Mouse (Mus musculus) kidney, adult 8-10 months (tissue): Measurements from ENCODE around the gene Bend5.
A peak's percentile ranks its signal among the peaks of the same experiment; 100 is the strongest.

Experiments
- DNase-seq, 2 experiments: peaks; one replicate each; pipeline ENCODE4 v3.0.0; 2022

Gene Bend5

DNA sequence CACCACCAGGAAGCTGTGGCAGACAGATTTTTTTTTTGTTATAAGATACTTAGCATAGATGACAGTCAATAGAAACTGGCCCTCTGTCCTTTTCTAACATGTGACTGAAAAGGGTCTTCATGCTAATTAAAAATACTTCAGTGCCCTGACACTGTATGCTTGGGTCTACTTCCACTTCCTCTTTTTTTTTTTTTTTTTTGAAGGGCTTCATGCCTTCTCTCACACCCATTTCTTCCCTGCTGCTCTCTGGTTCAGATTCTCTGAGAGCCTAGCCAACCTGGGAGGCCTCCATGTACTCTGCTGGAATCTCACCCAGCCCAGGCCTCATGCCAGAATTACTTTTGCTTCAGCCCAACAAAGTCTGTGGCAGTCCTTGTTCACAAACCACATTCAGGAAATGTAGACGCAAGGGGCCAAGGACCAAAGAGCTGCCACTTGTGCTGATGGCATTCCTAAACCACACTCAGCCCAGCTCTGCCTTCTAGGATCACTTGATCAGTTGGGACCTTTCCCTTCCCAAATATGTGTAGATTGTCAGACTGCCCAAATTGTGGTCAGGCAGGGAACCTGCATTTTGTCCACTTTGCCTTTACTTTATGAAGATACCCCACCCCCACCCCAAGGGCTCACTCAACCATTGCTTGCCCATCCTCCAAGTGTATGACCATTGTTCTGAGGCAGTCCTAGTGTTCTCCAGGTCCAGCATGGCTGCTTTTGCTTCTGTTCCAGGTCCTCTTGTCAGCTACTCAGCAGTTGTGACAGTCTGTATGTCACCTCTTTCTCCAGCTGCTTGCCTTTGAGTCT, 27.8 kb downstream of the Bend5 start:
- DNase-seq = peak; percentile 27 to 42

DNA sequence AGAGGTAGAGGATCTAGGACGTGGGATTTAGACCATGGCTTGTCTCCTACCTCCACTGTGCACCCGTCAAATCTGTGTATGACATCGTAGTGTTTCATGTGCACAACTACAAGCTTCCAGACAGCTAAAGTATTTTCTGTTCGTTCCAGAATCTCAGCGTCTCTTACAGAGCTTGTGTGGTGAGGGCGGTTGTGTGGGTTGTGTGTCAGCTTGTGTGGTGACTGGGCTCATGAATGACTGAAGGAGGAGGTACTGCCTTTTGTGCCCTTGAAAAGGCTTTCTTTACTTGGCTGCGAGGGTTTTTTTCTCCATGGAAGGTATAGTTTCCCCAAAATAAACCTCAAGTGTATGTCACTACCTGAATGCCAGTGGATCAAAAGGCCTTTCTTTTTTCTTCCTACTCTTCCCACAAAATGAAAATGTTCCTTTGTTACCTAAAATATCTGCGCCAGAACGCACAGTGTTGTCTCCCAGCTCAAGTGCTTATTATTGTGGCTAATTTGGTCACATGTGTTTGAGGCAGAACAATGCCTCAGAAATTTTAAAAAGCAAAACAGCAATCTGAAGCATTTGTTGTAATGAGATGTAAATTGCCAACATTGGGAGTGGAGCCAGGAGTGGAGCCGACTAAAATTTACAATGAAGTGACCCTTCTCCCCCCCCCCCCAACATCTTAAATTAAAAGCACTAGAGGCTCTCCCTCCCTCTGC, 29.3 kb downstream of the Bend5 start:
- no peak for DNase-seq

DNA sequence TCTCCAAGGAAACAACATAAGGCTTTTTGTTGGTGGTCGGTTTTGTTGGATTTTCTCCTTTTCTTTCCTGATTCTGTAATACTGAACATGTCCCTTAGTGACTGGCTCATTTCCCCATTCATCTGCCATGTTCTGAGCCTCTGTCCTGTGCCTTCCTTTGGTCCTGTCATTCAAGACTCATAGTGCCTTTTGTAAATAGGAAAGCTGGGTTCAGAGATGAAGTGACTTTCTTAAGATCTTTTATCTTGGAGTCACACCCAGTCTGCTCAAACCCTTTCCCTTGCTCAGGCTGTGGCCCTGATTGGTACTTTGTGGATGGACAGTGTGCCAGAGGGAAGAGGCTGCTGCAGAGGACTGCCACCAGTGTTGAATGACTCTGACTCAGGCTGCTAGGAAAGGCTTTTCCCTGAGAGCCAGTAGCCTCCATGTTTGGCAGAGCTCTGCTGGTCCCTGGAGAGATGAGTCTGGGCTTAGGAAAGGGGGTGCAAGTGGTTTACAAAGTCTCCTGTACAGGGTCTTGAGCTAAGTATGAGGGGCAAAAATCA, 29.9 kb downstream of the Bend5 start:
- no peak for DNase-seq

DNA sequence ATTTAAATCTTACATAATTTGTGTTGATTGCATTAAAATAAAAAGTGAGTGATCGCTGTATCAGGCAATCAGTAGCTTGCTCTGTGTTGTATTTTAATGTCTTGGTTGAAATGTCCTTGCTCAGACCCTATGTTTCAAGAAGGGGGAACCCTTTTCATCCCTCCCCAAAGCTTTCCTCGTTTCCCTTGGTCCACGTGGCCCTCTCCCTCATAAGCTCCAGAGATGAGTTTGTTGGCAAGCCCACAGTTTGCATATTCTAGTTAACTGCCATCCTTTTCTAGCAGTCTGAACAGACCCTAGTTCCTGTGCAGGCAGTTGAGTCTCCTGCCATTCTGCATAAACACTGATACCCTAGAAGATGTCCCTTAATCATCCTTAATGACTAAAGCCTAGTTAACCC, 33.1 kb downstream of the Bend5 start:
- no peak for DNase-seq

DNA sequence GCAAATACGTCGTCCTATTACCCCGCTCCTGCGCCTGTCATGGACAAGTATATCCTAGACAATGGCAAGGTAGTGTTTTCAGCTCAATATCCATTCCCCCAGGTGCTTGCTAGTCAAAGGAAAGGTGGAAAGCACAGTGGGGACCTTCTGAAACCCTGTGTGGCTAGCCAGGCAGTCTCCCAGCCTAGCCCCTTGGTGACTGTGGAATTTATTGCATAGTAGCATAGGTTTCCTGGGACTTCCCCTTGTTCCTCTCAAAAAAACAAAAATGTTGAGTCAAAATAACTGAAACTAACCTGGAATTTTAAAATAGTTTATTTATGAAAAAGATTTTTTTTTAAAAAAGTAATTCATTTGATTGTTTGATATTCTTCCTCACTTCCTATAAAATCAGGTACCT, 33.8 kb downstream of the Bend5 start:
- DNase-seq = no peak

DNA sequence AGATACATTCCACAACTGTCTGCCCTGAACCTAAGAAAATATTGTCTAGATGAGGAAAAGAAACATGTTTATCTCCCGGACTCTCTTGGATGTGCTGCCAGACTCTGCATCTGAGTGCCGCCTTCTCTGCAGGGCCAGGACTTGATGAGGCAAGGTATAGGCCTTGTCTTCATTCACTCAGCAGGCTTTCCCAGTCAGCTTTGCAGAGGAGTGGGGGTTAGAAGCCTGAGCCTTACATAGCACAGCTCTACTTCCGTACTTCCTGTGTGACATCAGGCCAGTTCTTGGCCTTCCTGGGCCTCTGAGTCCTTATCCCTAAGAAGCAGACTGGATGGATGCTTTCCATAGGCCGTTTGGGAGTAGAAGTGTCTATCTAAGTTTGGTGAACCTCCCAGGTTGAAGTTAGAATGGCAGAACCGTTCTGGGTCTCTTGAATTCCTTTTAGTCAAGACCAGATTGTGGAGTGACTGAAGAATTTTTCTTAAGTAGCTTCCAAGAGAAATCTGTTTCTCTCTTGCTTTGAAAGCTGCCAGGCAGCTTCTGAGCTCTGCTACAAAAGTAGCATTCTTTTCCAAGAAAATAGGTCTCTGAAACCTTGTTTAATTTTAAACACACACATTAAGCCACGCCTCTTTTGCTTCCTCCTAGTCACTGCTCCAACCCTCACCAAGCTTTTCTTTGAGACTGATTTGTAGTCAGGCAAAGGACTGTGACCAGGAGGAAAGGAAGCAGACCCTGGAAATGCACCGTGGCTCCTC, 34.8 kb downstream of the Bend5 start:
- DNase-seq = no peak

DNA sequence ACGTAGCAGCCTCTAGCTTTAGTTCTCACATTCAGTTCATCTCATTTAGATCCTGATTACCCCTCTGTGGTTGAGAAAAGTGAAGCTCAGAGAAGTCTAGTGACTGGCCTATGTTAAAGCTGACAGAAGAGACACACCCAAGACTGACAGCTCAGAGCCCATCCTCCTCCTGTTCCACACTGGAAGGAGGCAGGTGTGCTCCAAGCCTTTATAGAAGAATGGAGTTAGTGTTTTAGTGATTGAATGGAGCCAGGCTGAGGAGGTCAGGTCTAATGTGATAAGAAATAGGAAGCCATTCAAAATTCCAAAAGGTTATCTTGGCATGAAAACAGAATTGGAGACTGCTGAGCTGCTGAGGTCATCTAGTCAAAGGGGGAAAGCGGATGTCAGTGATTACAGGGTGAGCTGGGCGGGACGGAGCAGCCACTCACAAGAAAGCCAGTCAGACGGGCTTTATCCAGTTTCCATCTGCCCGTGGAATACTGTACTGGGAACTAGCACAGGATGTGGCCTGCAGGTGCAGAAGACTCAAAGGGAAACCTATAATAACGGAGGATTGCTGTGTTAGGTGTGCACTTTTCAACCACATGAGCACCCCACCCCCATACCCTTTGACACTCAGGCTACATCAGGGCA, 36.6 kb downstream of the Bend5 start:
- no peak for DNase-seq

DNA sequence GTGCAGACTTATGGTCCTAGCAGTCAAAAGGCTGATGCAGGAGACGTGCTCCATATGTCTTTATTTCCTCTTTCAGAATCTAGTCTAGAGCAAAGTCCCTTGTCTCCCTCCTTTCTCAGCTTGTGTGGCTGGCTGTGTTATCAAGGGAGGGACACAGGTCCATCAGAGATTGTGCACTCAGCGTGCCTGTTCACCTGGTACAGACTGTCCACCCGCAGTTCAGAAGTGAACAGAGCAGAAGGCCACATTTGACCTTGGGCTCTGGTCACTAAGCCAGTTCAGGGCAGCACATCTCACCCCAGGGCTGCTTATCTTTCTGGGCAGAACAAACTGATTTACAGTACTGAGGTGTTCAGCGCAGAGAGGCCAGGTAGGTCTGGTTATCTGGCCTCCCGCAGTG, 37.4 kb downstream of the Bend5 start:
- DNase-seq = no peak

DNA sequence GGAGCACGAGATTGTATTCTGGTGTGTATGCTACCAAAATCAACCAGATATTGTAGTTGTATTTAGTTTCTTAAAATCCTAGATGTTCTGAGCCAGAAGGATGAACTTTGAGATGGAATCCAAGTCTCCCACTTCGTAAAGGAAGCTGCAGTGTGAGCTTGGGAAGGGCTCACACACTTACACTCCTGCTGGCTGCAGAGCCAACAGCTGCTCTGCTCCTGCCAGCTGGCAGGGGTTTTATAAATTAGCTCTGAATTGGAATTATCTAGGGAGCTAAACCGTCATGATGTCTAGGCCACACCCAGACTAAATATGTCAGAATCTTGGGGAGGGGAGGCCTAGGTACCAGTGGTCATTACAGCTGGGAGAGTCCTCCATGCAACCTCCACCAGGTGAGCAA, 38.5 kb downstream of the Bend5 start:
- no peak for DNase-seq

DNA sequence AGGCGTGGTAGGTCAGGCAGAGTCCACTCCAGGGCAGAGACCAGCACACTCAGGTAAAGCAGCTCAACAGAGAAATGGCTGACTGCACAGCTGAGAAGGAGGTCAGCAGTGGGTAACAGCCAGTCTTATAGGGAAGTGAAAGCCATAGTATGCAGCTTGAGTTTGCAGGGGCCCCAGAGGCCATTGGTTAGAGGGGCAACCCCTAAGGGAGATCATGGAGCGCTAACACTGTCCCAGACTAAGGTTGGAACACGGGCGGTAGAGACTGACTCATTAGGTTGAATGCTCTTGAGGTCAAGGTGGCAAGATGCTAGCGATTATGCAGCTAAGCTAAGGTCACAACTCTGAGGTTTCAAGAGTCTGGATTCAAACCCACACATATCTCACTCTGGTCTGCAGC, 40.8 kb downstream of the Bend5 start:
- DNase-seq = no peak

DNA sequence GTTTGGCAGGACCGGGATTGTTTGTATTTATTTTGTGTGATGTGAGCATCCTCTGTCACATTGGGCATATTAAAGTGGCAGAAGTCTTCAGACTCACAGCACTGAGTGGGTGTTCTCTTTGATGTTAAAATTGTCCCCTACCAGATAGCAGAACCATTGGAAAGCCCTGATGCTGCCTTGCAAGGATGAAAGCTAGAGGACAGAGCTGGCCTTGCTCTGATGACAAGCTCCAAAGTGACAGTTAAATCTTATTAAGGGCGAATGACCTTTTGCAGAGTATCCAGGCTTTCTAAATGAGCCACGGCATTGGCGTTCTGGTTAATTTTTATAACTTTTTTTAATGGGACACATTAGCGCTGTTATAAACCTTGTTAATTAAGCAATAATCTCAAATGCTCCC, 42.8 kb downstream of the Bend5 start:
- DNase-seq = no peak

DNA sequence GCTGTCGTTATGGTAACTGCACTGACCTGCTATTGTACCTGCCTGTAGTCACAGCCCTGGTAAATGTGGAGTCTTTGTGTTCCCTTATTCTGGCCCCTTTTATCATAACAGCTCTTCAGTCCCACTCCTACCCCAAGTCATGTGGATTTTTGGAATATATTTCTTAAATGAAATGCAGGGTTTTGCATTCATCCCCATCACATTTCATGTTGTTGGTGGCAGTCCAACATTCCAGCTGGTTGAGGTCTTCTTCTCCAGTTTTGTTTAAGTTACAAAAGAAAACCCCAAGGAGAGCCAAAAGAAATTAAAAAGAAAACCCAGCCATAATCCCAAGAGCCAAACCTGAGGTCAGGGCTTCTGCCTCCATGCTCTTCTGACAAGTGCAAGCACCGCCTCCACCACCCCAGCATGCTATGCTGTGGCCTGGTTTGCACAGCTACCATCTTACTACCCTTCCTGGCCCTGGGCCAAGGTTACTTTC, 52.5 kb downstream of the Bend5 start:
- DNase-seq = no peak

DNA sequence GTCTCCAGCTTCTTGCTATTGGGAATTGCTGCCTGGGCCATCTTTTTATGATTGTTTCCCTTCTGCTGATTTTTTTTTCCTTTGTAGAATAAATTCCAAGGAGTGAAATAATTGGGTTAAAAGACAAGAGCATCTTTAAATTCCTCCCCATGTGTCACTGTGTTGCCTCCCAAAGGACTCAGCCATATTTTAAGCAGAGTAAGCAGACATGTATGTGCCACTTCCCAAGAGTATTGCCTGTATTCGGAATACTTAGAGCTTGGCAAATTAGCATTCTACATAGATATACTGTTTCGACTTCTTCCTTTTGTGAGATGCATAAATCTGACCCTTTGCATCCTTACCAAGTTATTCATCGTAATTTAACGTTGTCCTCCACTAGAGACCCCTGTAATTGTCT, 53.0 kb downstream of the Bend5 start:
- no peak for DNase-seq

DNA sequence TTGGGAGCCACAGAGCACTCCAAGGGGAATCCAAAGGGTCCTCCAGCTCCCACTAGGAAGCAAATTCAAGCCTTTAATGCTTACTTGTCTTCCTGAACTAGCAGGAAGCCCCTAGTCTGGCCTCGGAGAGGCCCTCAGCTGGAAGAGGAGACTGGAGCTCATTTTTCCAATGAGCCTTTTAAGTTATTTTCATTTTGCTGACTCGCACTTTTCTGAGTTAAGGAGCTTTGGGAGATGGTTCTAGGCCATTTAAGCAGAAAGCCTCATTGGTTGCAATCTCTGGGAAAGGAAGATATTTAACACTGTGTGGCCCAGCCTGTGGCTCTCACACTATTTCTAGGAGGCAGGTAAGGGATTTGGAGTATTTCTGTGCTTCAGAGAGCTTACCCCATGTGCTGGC, 55.0 kb downstream of the Bend5 start:
- no peak for DNase-seq

DNA sequence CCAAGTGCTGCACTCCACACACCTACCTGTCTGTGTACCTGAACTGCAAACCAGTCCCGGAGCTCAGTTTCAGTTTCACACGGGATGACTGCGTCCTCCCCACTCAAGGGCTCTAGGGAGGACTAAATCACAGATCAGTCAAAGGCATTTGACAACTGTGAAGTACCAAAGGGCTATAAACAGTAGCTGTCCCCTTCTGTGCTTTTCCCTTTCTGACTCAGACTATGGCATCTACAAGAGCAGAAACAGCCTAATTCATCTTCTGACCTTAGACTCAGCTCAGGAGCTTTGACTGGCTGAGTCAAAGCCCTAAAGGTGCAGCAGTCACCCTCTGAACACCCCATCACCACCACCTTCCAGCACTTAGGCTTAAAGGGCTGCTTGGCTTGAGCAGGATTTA, 56.9 kb downstream of the Bend5 start:
- no peak for DNase-seq

DNA sequence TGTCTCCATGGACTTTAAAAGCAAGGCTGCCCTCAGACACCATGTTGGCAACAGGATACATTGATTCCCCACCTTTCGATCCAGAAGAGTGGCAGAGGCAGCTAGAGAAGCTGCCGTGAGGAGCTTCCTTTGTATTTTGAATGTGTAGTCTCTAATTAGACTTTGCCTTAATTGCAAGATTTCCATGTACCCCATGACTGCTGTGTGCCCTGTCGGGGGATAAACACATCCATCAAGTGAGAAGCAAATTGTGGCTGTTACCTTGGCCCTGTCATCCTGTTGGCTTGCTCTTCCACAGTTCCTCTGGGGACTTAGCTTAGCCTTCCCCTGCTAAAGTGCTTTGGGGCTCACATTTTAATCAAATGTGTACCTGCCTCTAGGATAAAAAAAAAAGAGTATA, 57.7 kb downstream of the Bend5 start:
- no peak for DNase-seq

DNA sequence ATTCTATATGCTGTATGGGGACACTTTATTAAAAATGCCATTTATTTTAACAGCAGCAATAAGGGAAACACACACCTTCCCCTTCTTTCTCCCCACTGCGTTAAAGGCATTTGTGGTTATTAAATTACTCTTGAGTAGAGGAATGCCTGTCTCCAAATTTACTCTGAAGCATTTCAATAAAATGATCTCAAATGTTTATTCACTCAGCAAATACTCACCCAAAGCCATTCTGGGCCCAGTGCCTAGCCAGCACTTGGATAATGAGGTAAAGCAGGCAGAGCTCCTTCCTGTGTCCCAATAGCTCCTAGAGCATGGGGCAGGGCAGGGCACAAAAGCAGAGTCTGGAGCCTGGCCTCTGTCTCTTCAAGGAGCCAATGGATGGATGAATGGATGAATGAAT, 58.2 kb downstream of the Bend5 start:
- no peak for DNase-seq

DNA sequence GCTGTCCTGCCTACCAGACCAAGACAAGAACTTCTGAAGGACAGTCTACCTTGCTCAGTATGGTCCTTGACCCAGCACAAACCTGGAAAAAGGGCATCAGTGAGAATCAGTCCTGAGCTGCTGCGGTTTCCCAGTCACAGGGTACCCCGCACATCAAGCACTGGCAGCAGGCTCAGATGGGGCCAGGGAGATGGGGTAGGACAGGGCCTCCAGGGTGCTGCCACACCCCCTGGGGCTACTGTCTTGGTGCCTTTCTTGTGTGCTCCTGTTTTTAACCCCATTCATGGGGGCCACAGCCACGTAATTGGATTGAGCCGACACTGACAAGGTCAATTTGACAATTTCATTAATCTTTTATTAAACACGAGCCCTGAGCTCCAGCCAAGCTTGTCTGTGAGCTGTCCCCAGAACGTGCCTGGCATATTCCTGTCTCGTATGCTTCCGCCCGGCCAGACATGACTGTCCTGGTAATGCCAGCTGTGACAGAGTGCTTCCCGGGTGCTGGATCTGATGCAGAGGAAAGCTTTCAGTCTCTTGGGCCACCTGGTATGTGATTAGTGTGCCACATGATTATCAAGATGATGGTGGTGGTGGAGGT, 60.7 kb downstream of the Bend5 start:
- DNase-seq = no peak

DNA sequence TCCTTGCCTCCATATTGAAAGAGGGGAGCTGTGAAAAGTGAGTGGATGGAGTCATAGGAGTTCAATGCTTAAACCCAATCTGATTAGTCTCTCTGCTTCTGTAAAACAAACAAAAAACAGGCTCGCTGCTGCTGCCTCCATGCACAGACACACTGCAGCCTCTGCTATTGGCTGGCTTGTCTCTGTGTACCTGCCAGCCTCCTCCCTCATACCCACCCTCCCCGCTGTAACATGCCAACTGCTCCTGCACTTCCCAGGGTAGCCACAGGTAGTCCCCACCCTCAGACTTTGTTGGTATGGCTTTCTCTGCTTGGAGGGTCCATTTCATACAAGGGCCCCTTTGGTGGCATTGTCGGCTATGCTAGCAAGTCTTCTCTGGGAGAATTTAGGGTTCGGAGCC, 62.7 kb downstream of the Bend5 start:
- DNase-seq = no peak

DNA sequence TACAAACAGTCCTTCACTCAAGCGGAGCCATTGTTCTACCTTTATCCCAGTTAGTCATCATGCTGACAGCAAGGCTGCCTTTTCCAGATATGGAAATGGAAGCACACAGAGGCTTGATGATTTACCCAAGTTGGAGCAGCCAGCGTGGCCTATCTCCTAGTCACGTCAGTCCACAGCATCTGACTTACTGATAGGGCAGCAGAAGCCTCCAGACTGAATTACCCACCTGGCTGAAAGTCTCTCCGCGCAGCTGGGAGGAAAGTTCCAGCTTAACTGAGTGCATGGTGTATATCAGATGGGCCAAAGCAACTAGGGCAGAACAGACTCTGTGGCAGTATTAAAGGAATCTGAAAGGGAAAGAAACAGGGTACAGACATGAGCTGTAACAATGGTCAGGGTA, 68.7 kb downstream of the Bend5 start:
- no peak for DNase-seq

DNA sequence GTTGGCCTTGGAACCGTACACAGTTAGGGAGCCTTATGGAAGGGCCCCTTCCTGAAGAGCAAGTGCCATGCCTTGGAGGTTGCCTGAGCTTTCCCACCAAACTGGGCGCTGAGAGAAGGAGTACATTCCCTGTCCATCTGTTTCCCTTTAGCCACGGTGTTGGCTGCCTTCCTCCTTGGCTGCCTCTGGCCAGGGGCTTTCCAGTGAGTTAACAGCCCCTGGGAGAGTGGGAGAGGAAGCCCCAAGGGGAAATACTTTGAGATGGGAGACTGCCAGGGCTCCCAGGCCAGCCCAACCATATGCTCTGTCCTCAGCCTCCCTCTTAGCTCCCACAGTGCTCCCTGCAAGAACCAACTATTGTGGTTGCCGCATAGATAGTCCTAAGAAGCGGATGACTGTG, 70.4 kb downstream of the Bend5 start:
- no peak for DNase-seq

DNA sequence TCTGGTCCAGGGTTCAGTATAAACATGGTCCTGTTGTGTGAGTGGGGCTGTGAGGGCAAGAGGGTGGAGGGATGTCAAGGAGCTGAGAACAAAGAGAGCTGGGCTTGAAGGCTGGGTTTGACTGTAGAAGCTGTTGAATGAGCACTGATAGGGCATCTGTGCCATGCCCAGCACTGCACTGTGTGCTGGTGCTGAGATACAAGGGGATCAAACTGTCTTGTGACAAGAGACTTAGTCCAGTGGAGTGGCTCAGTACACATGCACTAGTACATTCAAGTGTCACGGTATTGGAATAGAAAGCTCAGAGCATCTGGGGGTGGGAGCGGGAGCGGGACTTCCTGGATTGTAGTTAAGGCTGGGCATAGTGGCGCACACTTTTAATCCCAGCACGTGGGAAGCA, 71.4 kb downstream of the Bend5 start:
- no peak for DNase-seq
